Mouse (Mus musculus) myocyte (in vitro differentiated cells): Measurements from ENCODE around the gene Ddx27.

Experiments used
- MAX ChIP-seq: IDR thresholded peaks from one replicate; pipeline ENCODE4 v1.6.1; 2011; ENCODE audit warnings: low read depth, mild to moderate bottlenecking, control low read depth
- POLR2A ChIP-seq: IDR thresholded peaks from one replicate; pipeline ENCODE4 v1.6.1; 2011; ENCODE audit warnings: low read depth, mild to moderate bottlenecking, control low read depth, moderate library complexity; ENCODE audit not compliant: insufficient read length
- USF1 ChIP-seq: IDR thresholded peaks from one replicate; pipeline ENCODE4 v1.6.1; 2011; ENCODE audit warnings: low read depth, mild to moderate bottlenecking, control low read depth, moderate library complexity

DNA sequence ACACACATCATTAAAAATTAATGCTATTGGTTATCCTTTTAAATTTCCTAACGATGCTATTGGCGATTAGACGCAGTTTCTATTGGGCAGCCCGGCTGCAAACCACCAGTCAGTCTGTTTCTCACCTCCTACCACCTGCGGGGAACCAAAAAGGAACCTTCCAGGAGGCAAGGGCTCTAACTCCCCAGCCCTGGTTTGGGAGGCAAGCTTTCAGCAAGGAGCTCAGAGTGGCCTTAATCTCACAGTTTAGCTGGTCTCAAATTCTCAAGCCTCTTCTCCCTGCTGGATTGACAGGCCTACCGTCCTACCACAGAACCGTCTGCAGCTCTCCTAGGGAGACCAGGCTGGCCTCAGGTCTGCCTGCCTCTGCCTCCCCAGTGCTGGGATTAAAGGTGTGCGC, 44.5 kb downstream of the Ddx27 start:
- TF ChIP-seq POLR2A (no peak), USF1 (no peak), MAX (no peak)
